Mouse (Mus musculus) liver, embryonic 11.5 days (tissue): Measurements from ENCODE around the gene Gm21885. TPM values are rescaled to one million over a fixed set of nuclear protein-coding genes. Genes with fewer than 3 reads are reported as not detected.
A peak's percentile ranks its signal among the peaks of the same experiment; 100 is the strongest.

Experiments used
- ATAC-seq: fragments of 200-750 bp; cut with Nextera tagmentation; replicated peaks from 2 replicates; pipeline ENCODE4 v1.8.0; 2017; ENCODE audit warnings: moderate number of reproducible peaks, mild to moderate bottlenecking, moderate TSS enrichment, moderate library complexity; ENCODE audit not compliant: low FRiP score
- DNase-seq: peaks from one replicate; pipeline ENCODE4 v3.0.0-alpha.2; 2017; ENCODE audit warnings: low spot score
- H3K27ac ChIP-seq: fragments of 300-500 bp; sonication (generic); 2 replicates; pipeline ENCODE4 v1.5.1; 2014; ENCODE audit warnings: mild to moderate bottlenecking, low read depth, low read length, control low read depth
- H3K27me3 ChIP-seq: fragments of 300-500 bp; sonication (generic); replicated peaks from 2 replicates; pipeline ENCODE4 v1.6.1; 2014; ENCODE audit warnings: low read length, mixed read lengths; ENCODE audit not compliant: control insufficient read depth, insufficient read depth
- H3K36me3 ChIP-seq: fragments of 300-500 bp; sonication (generic); 2 replicates; pipeline ENCODE4 v1.6.1; 2014; ENCODE audit warnings: mild to moderate bottlenecking, low read length, moderate library complexity, mixed read lengths; ENCODE audit not compliant: control insufficient read depth, insufficient read depth
- H3K4me1 ChIP-seq: fragments of 300-500 bp; sonication (generic); replicated peaks from 2 replicates; pipeline ENCODE4 v1.6.1; 2014; ENCODE audit warnings: low read length, mixed read lengths; ENCODE audit not compliant: control insufficient read depth, insufficient read depth
- H3K4me2 ChIP-seq: fragments of 300-500 bp; sonication (generic); 2 replicates; pipeline ENCODE4 v1.6.1; 2014; ENCODE audit warnings: mild to moderate bottlenecking, control low read depth, moderate library complexity
- H3K4me3 ChIP-seq: fragments of 300-500 bp; sonication (generic); 2 replicates; pipeline ENCODE4 v1.5.1; 2014; ENCODE audit warnings: low read depth, low read length, control low read depth
- H3K9ac ChIP-seq: fragments of 300-500 bp; sonication (generic); 2 replicates; pipeline ENCODE4 v1.6.1; 2014; ENCODE audit warnings: low read depth, low read length, control low read depth
- H3K9me3 ChIP-seq: fragments of 300-500 bp; sonication (generic); 2 replicates; pipeline ENCODE4 v1.6.1; 2016; ENCODE audit warnings: low read length, inconsistent platforms, mixed read lengths; ENCODE audit not compliant: control insufficient read depth
- WGBS: fragments of 180-500 bp; shearing (Covaris S2); extraction: QIAGEN DNeasy Blood & Tissue Kit; methylation state at CpG from one replicate; pipeline ENCODE4 v1.1.7; 2014; 5-methylcytosine and 5-hydroxymethylcytosine counted together
- polyA plus RNA-seq: library from polyadenylated mRNA; unstranded; fragments of >200 nt; fragmentation: Nextera tagmentation; extraction: Ambion mirVana; gene quantifications from 2 replicates; pipeline ENCODE4 v1.2.1, GENCODE M21; 2014

Gm21885 gene
- polyA plus RNA-seq, 1 experiment from 2014 or later, result not detected

DNA sequence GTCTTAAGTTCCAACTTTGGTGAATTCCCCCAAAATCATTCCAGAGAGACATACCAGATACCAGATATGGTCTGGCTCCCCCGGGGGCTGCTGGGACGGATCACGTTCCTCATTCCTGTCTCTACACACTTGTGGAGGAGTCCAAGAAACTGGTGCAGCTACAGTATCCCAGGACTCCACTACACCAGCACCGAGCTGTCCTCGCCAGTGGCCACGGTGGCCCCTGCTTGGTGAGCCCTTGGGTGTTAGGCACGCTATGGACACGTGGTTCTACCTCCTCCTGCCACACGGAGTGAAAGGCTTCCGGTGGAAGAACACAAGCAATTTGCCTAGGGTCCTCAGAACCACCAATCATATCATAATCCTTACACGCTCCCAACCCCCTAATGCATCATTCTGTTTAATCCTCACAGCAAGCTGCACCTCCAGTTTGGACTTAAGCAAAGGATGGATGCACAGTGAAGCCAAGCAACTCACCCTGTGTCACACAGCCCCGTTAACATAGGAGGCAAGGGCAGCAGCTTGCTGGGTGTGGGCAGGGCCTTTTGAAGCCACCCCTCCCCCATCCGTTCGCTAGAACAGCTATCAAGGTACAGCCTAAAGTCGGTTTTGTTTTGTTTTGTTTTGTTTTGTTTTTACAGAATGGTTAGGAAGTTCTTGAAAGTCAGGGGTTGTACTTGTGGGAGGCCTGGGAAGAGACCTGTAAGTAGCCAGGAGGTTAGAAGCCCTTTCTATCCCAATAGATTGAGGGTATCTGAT is 38.1 kb upstream of the Gm21885 start:
- WGBS, result 35% methylated on average over 15 of the region's 15 CpGs
- DNase-seq (no peak), ATAC-seq (no peak)
- Histone ChIP-seq H3K27me3 (peaks cover 12% of the 10 kb centered on the region), H3K27ac (no peak overlapping the region), H3K36me3 (no peaks in the 10 kb centered on the region), H3K4me1 (peaks cover 7% of the 10 kb centered on the region), H3K4me2 (peak overlapping the region; percentile 70), H3K4me3 (0 out of 2 replicates have a peak overlapping the region, but pooled peaks have one; percentile 39), H3K9me3 (no peaks in the 10 kb centered on the region), H3K9ac (peak overlapping the region; percentile 46; the same call in 1 of the 2 replicates)

DNA sequence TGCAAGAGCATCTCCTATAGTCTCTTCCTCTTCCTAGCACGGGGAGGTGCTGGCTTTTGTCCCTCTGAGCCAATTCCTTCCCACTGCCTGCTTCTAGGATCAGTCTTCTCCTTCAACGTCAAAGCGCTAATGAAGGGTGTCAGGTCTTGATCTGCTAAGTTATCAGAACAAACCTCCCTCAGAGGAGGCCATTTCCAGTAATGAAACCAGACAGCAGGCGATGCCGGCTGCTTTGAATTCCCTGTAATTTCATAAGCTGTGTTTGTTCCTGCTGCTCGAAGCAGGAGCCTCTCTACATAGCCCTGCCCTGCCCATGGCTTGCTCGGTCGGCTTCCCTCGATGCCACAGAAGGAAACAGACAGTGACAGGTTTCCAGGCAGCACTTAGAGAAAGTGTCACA is 37.3 kb upstream of the Gm21885 start:
- no peak overlapping the region for H3K4me2 ChIP-seq

DNA sequence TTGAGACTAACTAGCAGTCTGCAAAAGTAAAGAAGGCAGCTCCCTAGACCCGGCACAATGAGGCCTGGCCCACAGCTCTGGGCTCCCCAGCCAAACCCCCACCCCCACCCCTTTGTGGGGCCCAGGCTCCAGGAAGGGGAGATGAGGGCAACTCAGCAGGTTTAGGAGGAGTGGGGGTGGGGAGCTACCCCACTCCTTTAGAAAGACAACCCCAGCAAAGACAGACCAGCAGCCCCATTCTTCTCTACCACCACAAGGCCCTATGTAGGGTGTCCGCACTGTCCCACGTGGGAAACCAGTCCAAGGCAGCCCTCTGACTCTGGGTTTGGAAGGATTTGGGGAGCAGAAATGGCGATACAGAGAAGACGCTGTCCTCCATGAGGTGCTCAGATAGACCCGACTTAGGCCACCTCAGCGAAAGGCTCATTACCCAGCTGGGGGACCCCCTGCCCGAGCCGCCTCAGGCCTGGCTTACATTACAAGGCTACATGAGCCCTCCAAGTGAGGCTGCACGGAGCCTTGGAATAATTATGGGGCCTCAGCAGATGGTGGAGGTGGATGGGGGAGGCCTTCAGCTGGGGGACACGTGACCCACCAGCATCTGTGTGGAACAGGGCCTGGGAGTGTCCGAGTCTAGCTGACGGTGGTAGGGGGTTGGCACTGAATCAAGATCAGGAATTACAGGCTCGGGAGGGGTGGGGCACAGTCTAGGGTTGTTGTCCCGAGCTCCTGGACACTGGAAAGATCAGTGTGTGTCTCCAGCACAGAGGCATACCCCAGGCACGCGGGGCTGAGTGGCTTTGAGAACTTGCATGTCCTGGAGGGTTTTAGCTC is 35.5 kb upstream of the Gm21885 start, which contains the start of gene Wfikkn2:
Gene Wfikkn2, minus strand, starts transcription at position 51 of the 834 bp plus-strand sequence.
- no peaks in the 10 kb centered on the region for H3K9me3 ChIP-seq
- no peak within 1 kb of the TSS for H3K9ac ChIP-seq
- no peaks in the 10 kb centered on the region for H3K36me3 ChIP-seq
- H3K4me1 ChIP-seq, result peaks cover 7% of the 10 kb centered on the region
- ATAC-seq (no peak), DNase-seq (no peak)
- H3K4me2 ChIP-seq, result no peak within 1 kb of the TSS
- no peak within 1 kb of the TSS for H3K27ac ChIP-seq
- no peak within 1 kb of the TSS for H3K4me3 ChIP-seq
- 69% methylated on average over 17 of the region's 17 CpGs for WGBS
- H3K27me3 ChIP-seq, result peaks cover 12% of the 10 kb centered on the region

More for the DNA sequence above, 37.3 kb upstream of the Gm21885 start:
- no peak overlapping the region for H3K4me3 ChIP-seq
- 55% methylated on average over 9 of the region's 9 CpGs for WGBS
- H3K9me3 ChIP-seq, result no peaks in the 10 kb centered on the region
- H3K9ac ChIP-seq, result no peak overlapping the region
- no peaks in the 10 kb centered on the region for H3K36me3 ChIP-seq
- peaks cover 12% of the 10 kb centered on the region for H3K27me3 ChIP-seq
- H3K27ac ChIP-seq, result no peak overlapping the region
- H3K4me1 ChIP-seq, result peaks cover 7% of the 10 kb centered on the region
- no peak for DNase-seq
- no peak for ATAC-seq

DNA sequence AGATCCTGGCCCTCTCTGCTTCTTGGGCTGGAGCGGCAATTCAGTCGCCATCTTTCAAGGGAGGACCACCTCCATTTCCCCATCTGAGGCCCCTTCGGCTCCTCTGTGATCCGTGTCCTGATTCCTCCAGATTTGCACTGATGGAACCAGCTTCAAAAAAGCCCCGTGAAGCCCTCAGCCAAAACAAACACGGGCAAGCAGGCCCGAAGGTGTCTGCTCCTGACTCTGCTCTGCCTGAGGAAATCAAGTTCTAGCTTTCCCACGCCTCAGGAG is 34.9 kb upstream of the Gm21885 start:
- H3K36me3 ChIP-seq, result no peaks in the 10 kb centered on the region
- DNase-seq, result no peak

DNA sequence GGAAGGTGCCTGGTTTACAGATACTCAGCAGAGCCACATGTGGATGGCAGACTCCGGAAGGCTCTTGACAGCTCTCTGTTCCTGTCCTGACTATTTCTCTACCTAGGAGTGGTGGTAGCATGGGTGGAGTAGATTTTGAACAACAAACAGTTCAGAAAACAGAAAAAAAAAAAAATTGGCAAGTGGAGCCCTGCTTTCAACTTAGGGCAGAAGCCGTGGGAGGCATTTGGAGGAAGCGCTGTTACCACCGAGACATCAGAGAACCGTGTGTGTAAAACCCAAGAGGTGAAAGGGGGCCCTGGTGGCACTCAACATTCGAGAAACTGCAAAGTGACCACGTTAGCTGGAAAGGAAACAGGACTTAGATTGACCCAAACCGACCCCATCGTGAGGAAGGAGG is 28.5 kb upstream of the Gm21885 start:
- Histone ChIP-seq H3K9ac (no peak overlapping the region), H3K4me3 (no peak overlapping the region), H3K9me3 (no peaks in the 10 kb centered on the region), H3K27me3 (no peaks in the 10 kb centered on the region), H3K4me2 (no peak overlapping the region), H3K4me1 (no peaks in the 10 kb centered on the region), H3K36me3 (no peaks in the 10 kb centered on the region), H3K27ac (no peak overlapping the region)
- whole genome bisulfite sequencing, result 70% methylated on average over 9 of the region's 9 CpGs
- no peak for ATAC-seq
- DNase-seq, result no peak

More for the DNA sequence above, 34.9 kb upstream of the Gm21885 start:
- Histone ChIP-seq H3K27me3 (peaks cover 12% of the 10 kb centered on the region), H3K9ac (no peak overlapping the region), H3K4me2 (no peak overlapping the region), H3K4me3 (no peak overlapping the region), H3K27ac (no peak overlapping the region), H3K9me3 (no peaks in the 10 kb centered on the region), H3K4me1 (peaks cover 7% of the 10 kb centered on the region)
- no peak for ATAC-seq
- 74% methylated on average over 8 of the region's 8 CpGs for WGBS

DNA sequence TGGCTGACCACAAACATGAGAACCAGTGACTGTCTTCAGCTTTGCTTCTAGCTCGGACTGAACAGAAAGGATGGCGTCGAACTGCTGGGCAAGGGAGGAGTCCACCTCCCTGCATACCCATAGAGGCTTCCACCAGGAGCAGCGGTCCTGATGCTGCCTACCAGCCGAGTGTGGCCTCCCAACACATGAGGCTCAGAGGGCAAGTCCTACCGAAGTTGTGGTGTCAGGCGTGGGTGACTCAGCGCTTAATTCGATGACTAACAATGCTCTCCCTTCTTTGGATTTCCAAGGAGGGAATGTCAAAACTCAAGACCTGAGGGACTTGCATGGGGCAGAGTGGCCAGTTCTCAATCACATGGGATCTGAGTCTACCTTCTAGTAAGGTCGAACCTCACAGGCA is 28.0 kb upstream of the Gm21885 start:
- no peak overlapping the region for H3K9ac ChIP-seq
- no peaks in the 10 kb centered on the region for H3K27me3 ChIP-seq
- H3K4me3 ChIP-seq, result no peak overlapping the region
- H3K4me1 ChIP-seq, result no peaks in the 10 kb centered on the region
- 70% methylated on average over 10 of the region's 10 CpGs for WGBS
- ATAC-seq (no peak), DNase-seq (no peak)
- no peaks in the 10 kb centered on the region for H3K36me3 ChIP-seq
- no peak overlapping the region for H3K4me2 ChIP-seq
- H3K27ac ChIP-seq, result no peak overlapping the region
- H3K9me3 ChIP-seq, result no peaks in the 10 kb centered on the region

DNA sequence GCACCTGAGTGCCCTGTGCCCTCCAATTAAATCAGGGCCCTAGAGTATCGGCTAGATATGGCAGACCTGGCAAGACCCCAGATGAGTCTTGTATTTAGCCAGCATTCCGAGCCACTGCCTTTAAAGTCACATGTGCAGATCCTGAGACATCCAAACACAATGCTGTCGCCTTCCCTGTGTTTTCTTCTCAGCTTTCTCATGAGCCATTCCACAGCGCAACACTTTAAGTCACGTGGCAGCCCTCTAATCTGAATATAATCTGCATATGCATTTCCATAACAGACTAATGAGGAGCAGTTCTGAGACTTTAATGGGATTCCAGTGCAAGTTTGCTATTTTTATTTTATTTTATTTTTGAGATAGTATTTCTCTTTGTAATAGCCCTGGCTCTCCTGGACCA is 25.9 kb upstream of the Gm21885 start:
- Histone ChIP-seq H3K27me3 (no peaks in the 10 kb centered on the region), H3K9me3 (no peaks in the 10 kb centered on the region), H3K27ac (no peak overlapping the region), H3K9ac (no peak overlapping the region), H3K4me3 (no peak overlapping the region), H3K36me3 (no peaks in the 10 kb centered on the region), H3K4me2 (no peak overlapping the region), H3K4me1 (no peaks in the 10 kb centered on the region)
- DNase-seq (no peak), ATAC-seq (no peak)
- WGBS, result 79% methylated on average over 5 of the region's 5 CpGs

DNA sequence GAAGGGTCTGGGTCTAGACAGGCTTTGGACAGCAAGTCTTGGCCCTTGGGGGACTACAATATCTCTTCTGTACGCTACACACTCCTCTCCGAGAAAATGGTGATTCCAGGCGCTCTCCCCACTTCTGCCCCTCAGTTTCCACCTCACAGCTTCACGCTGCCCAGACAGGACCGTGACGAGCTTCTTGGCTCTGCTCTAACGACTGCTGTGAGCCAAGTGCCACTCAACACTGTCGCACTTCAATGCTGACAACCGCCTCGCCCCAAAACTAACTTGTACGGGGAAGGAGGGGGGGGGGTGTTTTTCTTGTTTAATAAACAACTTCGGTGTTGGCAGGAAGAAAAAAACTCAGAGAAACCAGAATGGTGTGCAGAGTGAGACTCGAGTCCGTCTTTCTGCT is 23.7 kb upstream of the Gm21885 start:
- no peak overlapping the region for H3K27ac ChIP-seq
- 80% methylated on average over 14 of the region's 14 CpGs for WGBS
- ATAC-seq, result no peak
- H3K27me3 ChIP-seq, result no peaks in the 10 kb centered on the region
- no peaks in the 10 kb centered on the region for H3K36me3 ChIP-seq
- no peak overlapping the region for H3K4me3 ChIP-seq
- no peak for DNase-seq
- no peaks in the 10 kb centered on the region for H3K9me3 ChIP-seq
- peaks cover 14% of the 10 kb centered on the region for H3K4me1 ChIP-seq
- H3K9ac ChIP-seq, result no peak overlapping the region
- H3K4me2 ChIP-seq, result no peak overlapping the region
